Mouse (Mus musculus) granulocyte monocyte progenitor cell, adult 5-6 weeks (primary cell): Measurements from ENCODE around the gene Sigirr. TPM values are rescaled to one million over a fixed set of nuclear protein-coding genes. Genes with fewer than 3 reads are reported as not detected.
A peak's percentile ranks its signal among the peaks of the same experiment; 100 is the strongest.

ENCODE experiments used
- ATAC-seq: replicated peaks from 2 replicates; pipeline ENCODE4 v1.8.0; 2016; ENCODE audit warnings: mild to moderate bottlenecking, moderate TSS enrichment, inconsistent platforms; ENCODE audit not compliant: poor library complexity, severe bottlenecking
- total RNA-seq, 2 experiments: library from RNA; stranded (forward) in 1 of 2; stranded (reverse) in 1 of 2; fragments of 200-712, 200-1000 nt in 1 of 2; fragments of >200 nt in 1 of 2; fragmentation: Nextera tagmentation in 1 of 2; gene quantifications; 2 replicates each; pipeline ENCODE4 v1.2.3; 2014 to 2017

Sigirr gene
- total RNA-seq, 2 experiments from 2014 or later, result 16.6 to 16.9 TPM

DNA sequence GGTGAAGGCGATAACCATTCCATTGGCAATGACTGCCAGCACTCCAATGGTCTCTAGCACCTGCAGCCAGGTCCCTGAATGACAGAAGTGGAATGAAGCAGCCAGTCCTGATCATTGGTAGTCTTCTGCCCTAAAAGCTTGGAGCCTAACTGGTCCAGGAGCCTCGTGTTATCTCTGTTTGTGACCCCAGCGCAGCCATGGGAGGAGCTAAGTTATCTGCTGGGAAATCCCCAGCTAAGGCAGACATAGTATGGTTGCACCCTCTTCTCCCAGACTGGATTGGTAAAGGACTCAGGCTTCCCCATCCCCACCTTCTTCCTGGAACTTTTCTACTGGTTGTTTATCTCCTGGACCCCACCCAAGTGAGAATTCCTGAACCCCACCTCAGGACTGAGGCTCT is 2.8 kb upstream of the Sigirr start:
- ATAC-seq, result no peak

GRCm38 (mm10) chr7:141097177-141097576 is 3.2 kb downstream of the Sigirr start:
- ATAC-seq, result no peak

DNA sequence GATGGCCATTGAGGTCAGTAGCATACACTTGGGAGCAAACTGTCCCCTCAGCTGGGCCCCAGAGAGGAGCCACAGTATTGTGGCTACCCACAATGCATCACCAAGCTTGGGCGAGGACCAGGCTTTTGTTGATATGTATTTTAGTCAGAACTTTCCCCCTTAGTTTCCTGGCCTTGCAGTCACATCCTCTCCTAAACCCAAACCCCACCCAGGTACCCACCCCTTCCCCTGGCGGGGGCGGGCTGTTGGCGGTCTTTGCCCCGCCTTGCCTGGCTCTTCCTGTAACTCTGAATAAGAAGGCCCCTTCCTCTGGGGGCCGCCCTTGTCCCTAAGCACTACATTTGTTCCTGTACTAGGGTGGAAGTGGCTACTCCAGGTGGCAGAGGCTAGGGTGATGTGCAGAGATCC is 3.7 kb downstream of the Sigirr start:
- ATAC-seq, result peak; percentile 68

DNA sequence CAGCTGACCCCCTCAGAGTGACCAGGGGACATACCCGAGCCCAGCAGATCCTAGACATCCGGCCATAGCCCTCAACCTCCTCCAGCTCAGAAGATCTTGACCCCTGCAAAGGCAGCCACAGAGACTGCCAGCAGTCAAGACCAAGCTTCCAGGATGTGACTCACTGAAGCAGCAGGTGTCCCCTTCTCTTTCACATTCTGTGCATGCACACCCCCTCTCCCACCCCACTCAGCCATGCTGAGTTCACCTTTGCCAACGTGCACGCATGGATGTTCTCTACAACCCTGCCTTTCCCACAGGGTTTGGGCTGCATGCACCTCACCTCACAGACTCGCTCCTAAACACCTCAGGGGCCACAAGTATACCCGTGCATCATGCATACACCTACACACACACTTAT is 4.4 kb downstream of the Sigirr start:
- no peak for ATAC-seq

- ATAC-seq, result no peak
These were observed 5.7 kb downstream of the Sigirr start for GRCm38 (mm10) chr7:141094487-141095205.

GRCm38 (mm10) chr7:141093950-141094349 is 6.4 kb downstream of the Sigirr start:
- no peak for ATAC-seq

GRCm38 (mm10) chr7:141092051-141092735 is 8.2 kb downstream of the Sigirr start:
- ATAC-seq, result peak; percentile 73

DNA sequence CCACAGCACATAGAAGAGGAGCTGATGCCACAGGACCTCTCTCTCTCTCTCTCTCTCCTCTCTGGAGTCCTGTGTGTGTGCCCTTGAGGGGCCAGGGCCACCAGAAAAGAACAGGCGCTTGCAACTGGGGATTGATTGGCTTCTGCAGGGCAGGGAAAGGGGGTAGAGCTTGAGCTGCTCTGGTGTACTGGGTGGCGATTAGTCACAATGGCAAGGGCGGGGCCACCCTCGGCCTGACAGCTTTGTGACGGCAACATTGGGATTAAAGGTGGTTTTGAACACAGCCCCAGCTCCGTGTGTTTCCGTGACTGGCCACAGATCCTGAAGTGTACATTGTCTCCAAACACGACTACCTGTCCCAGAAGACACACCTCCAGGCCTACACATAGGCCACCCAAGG is 10.1 kb downstream of the Sigirr start:
- no peak for ATAC-seq

DNA sequence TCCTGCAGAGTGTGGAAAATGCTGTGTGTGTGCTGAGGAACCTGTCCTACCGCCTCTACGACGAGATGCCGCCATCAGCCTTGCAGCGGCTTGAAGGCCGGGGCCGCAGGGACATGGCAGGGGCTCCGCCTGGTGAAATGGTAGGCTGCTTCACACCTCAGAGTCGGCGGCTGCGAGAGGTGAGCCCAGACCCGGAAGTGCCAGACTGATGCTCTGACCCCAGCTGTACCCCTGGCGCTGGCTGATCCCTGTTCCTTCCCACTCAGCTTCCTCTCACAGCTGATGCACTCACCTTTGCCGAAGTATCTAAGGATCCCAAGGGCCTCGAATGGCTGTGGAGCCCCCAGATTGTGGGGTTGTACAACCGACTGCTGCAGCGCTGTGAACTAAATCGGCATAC is 11.9 kb downstream of the Sigirr start:
- peak; percentile 40 for ATAC-seq

GRCm38 (mm10) chr7:141087894-141088293 is 12.5 kb downstream of the Sigirr start:
- ATAC-seq, result peak; percentile 43

- ATAC-seq, result no peak
These were observed 20.6 kb downstream of the Sigirr start for GRCm38 (mm10) chr7:141079481-141080449.

DNA sequence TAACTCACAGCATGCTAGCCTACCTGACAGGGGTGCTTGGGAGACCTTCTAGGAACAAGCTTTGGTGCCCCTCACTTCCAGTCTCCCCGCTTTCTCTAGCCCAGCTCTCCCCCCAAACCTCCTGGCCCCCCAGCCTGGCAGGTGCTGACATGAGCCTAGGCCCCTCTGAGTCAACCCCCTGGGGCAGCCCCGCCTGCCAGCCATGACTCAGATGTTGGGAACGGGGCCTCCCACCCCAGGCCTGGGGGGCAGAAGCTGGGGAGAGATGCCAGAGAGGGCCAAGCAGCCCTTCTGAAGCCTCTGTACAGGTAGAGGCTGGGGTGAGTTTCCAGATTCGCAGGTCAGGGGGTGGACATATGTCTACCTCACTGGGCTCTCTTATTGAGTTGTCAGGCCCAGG is 21.5 kb downstream of the Sigirr start:
- ATAC-seq, result no peak

GRCm38 (mm10) chr7:141077841-141078240 is 22.5 kb downstream of the Sigirr start, which contains the start of gene Pkp3:
TSS of gene Pkp3 (plus strand) at chr7:141078218.
- no peak for ATAC-seq

- no peak for ATAC-seq
These were observed 26.6 kb downstream of the Sigirr start for GRCm38 (mm10) chr7:141073782-141074181.

- peak; percentile 43 for ATAC-seq
These were observed 28.2 kb downstream of the Sigirr start for GRCm38 (mm10) chr7:141072017-141072745.

- peak; percentile 58 for ATAC-seq
These were observed 30.1 kb downstream of the Sigirr start for GRCm38 (mm10) chr7:141070058-141070862.

- ATAC-seq, result no peak
These were observed 32.0 kb downstream of the Sigirr start for GRCm38 (mm10) chr7:141068351-141068750.

DNA sequence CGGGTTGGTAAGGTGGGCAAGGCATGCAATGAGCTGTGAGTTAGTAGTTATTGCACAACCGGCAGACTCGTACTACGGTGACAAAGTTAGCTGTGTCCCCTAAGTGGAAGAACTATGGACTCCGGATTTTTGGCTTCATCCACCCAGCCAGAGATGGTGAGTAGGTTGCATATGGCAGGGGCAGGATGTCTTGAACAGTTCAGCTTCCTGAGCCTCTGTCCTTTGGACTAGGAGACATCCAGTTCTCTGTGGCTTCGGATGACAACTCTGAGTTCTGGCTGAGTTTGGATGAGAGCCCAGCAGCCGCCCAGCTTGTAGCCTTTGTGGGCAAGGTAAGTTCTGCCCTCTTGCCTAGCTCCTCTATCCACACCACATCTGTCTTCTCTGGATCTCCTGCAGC is 35.8 kb downstream of the Sigirr start:
- peak; percentile 39 for ATAC-seq

DNA sequence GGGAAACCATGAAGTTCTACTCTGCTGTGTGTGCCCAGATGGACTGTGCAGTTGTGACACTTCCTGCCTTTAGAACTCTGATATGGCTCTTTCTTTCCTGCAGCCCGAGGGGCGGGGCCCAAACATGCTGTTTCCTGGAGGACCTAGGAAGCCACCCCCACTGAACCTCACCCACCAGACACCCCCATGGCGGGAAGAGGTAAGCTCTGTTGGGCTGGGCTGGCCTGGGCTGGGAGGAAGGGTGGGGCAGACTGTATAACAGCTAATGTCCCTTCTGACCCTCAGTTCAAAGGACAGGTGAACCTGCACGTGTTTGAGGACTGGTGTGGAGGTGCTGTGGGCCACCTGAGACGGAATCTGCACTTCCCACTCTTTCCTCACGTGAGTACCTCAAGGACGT is 36.2 kb downstream of the Sigirr start:
- ATAC-seq, result peak; percentile 80
